Mouse (Mus musculus) ES-E14 (cell line): ENCODE results near the gene Gm6993.

Source experiments
- HCFC1 ChIP-seq: IDR thresholded peaks from 2 replicates; pipeline ENCODE4 v1.6.1; 2012; ENCODE audit warnings: low read length, inconsistent platforms, borderline replicate concordance; ENCODE audit not compliant: insufficient read depth
- ZNF384 ChIP-seq: IDR thresholded peaks from 2 replicates; pipeline ENCODE4 v1.6.1; 2012; ENCODE audit warnings: low read depth, low read length, inconsistent platforms

GRCm38 (mm10) chr12:31261882-31262281 is 21.3 kb downstream of the Gm6993 start:
- TF ChIP-seq HCFC1 = no peak
- no peak for TF ChIP-seq ZNF384
